Mouse (Mus musculus): ENCODE results near the gene Prtn3. TPM values are rescaled to one million over a fixed set of nuclear protein-coding genes. Genes with fewer than 3 reads are reported as not detected.

Gene Prtn3
- total RNA-seq, 2 experiments from 2014 or later: 0.29 TPM; not detected in 1

GRCm38 (mm10) chr10:79854801-79855541 is 19.3 kb upstream of the Prtn3 start:
- DNase-seq: peak; percentile 72 to 74
- intact Hi-C loops (cut with DNase I): no loop called here

- DNase-seq: no peak
- intact Hi-C loops (cut with DNase I): loop anchor here (2.0 kb wide), 1 partner anchor 15 kb away; no protein-coding TSS in a partner anchor
Observed at GRCm38 (mm10) chr10:79855558-79856184, 18.6 kb upstream of the Prtn3 start.

- intact Hi-C loops (cut with DNase I): loop anchor here (2.0 kb wide), 1 partner anchor 15 kb away; no protein-coding TSS in a partner anchor
- no peak for DNase-seq
Observed at GRCm38 (mm10) chr10:79856280-79856679, 18.0 kb upstream of the Prtn3 start.

GRCm38 (mm10) chr10:79856704-79857451 is 17.4 kb upstream of the Prtn3 start:
- intact Hi-C loops (cut with DNase I): loop anchor here (2.0 kb wide), 1 partner anchor 16 kb away; no protein-coding TSS in a partner anchor
- no peak for DNase-seq

GRCm38 (mm10) chr10:79857452-79857811 is 16.8 kb upstream of the Prtn3 start:
- DNase-seq: peak; percentile 79

GRCm38 (mm10) chr10:79857894-79858293 is 16.4 kb upstream of the Prtn3 start:
- no peak for DNase-seq
- intact Hi-C loops (cut with DNase I): loop anchor here (2.0 kb wide), 2 partner anchors 15 to 17 kb away; no protein-coding TSS in a partner anchor

More at GRCm38 (mm10) chr10:79857452-79857811, 16.8 kb upstream of the Prtn3 start:
- intact Hi-C loops (cut with DNase I): loop anchor here (2.0 kb wide), 1 partner anchor 17 kb away; no protein-coding TSS in a partner anchor

GRCm38 (mm10) chr10:79858416-79859074 is 15.7 kb upstream of the Prtn3 start:
- intact Hi-C loops (cut with DNase I): loop anchor here (2.0 kb wide), 1 partner anchor 14 kb away; no protein-coding TSS in a partner anchor
- DNase-seq: peak; percentile 70 to 80

- intact Hi-C loops (cut with DNase I): loop anchor here (2.0 kb wide), 1 partner anchor 14 kb away; no protein-coding TSS in a partner anchor
- no peak for DNase-seq
Observed at GRCm38 (mm10) chr10:79859116-79859515, 15.2 kb upstream of the Prtn3 start.

- intact Hi-C loops (cut with DNase I): no loop called here
- no peak for DNase-seq
Observed at GRCm38 (mm10) chr10:79860079-79860911, 14.0 kb upstream of the Prtn3 start.

GRCm38 (mm10) chr10:79861230-79862048 is 12.8 kb upstream of the Prtn3 start:
- DNase-seq: no peak
- intact Hi-C loops (cut with DNase I): no loop called here

- no peak for DNase-seq
- intact Hi-C loops (cut with DNase I): no loop called here
Observed at GRCm38 (mm10) chr10:79862049-79862788, 12.1 kb upstream of the Prtn3 start.

GRCm38 (mm10) chr10:79862925-79863324 is 11.4 kb upstream of the Prtn3 start:
- intact Hi-C loops (cut with DNase I): no loop called here

GRCm38 (mm10) chr10:79864351-79865188 is 9.7 kb upstream of the Prtn3 start:
- no peak for DNase-seq
- intact Hi-C loops (cut with DNase I): no loop called here

More at GRCm38 (mm10) chr10:79862925-79863324, 11.4 kb upstream of the Prtn3 start:
- no peak for DNase-seq

GRCm38 (mm10) chr10:79865189-79865601 is 9.1 kb upstream of the Prtn3 start:
- intact Hi-C loops (cut with DNase I): no loop called here

GRCm38 (mm10) chr10:79865801-79866295 is 8.4 kb upstream of the Prtn3 start:
- intact Hi-C loops (cut with DNase I): no loop called here
- no peak for DNase-seq

More at GRCm38 (mm10) chr10:79865189-79865601, 9.1 kb upstream of the Prtn3 start:
- DNase-seq: no peak

GRCm38 (mm10) chr10:79866601-79867000 is 7.7 kb upstream of the Prtn3 start:
- intact Hi-C loops (cut with DNase I): no loop called here
- no peak for DNase-seq

Data from heart, postnatal 14 days (tissue).